Mouse (Mus musculus) testis, adult 2 months (tissue): ENCODE measurements around the gene Dock10.

Source experiments
- CTCF ChIP-seq: fragments of 200-500 bp; IDR thresholded peaks from 2 replicates; pipeline ENCODE4 v1.5.1; 2012; ENCODE audit warnings: low read depth, mild to moderate bottlenecking, inconsistent platforms, low read length, moderate library complexity; ENCODE audit not compliant: control insufficient read depth, insufficient read depth, insufficient replicate concordance
- POLR2A ChIP-seq: fragments of 200-500 bp; IDR thresholded peaks from 2 replicates; pipeline ENCODE4 v1.6.1; 2012; ENCODE audit warnings: low read depth, mild to moderate bottlenecking, inconsistent platforms, low read length, moderate library complexity; ENCODE audit not compliant: control insufficient read depth

DNA sequence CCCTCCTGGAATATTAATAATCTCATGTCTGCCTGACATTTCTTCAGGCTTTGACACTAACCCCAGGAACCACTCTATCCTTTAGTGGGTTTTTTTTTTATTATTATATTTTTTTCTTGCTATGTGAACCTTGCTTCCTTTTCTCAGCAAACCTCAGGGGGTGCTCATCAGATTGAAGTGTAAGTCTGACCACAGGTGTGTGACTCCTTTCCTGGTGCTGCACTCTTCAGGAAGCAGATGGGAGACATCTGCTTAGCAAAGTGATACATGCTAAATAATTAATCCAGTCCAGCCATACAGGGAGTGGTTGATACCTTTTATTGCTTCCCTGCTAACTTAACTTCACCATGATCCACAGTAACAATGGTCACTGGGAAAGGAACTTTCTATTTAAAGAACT is 130.3 kb downstream of the Dock10 start:
- TF ChIP-seq CTCF (no peak), POLR2A (no peak)
